Mouse (Mus musculus) c-Kit-positive CD71-positive TER-119-negative erythroid progenitor cells, embryonic 14.5 days (primary cell): ENCODE results near the gene Nfrkb.

Source experiments
- DNase-seq: peaks from one replicate; pipeline ENCODE4 v3.0.0-alpha.2; 2013; ENCODE audit warnings: low read depth

The Nfrkb gene

GRCm38 (mm10) chr9:31428971-31429370 lies 43.0 kb downstream of the Nfrkb start:
- no peak for DNase-seq

GRCm38 (mm10) chr9:31430011-31430410 lies 44.0 kb downstream of the Nfrkb start:
- DNase-seq: no peak

- no peak for DNase-seq
Measured at GRCm38 (mm10) chr9:31431751-31432150, 45.8 kb downstream of the Nfrkb start.

- DNase-seq: no peak
Measured at GRCm38 (mm10) chr9:31432336-31432975, 46.5 kb downstream of the Nfrkb start.

GRCm38 (mm10) chr9:31433431-31433830 lies 47.4 kb downstream of the Nfrkb start:
- no peak for DNase-seq

GRCm38 (mm10) chr9:31435415-31435814 lies 49.4 kb downstream of the Nfrkb start:
- no peak for DNase-seq

- no peak for DNase-seq
Measured at GRCm38 (mm10) chr9:31437861-31438260, 51.9 kb downstream of the Nfrkb start.

GRCm38 (mm10) chr9:31438834-31439233 lies 52.8 kb downstream of the Nfrkb start:
- DNase-seq: no peak

- DNase-seq: no peak
Measured at GRCm38 (mm10) chr9:31439341-31439740, 53.3 kb downstream of the Nfrkb start.

GRCm38 (mm10) chr9:31440366-31440765 lies 54.4 kb downstream of the Nfrkb start:
- DNase-seq: no peak

- DNase-seq: no peak
Measured at GRCm38 (mm10) chr9:31441487-31441886, 55.5 kb downstream of the Nfrkb start.

- no peak for DNase-seq
Measured at GRCm38 (mm10) chr9:31444236-31444635, 58.2 kb downstream of the Nfrkb start.

- no peak for DNase-seq
Measured at GRCm38 (mm10) chr9:31449145-31449772, 63.3 kb downstream of the Nfrkb start.

GRCm38 (mm10) chr9:31452166-31452565 lies 66.2 kb downstream of the Nfrkb start:
- DNase-seq: no peak

- no peak for DNase-seq
Measured at GRCm38 (mm10) chr9:31454356-31454755, 68.4 kb downstream of the Nfrkb start.

- DNase-seq: no peak
Measured at GRCm38 (mm10) chr9:31463190-31463589, 77.2 kb downstream of the Nfrkb start.

GRCm38 (mm10) chr9:31463692-31464474 lies 77.9 kb downstream of the Nfrkb start, which contains the start of gene Tmem45b:
Tmem45b (minus strand) TSS chr9:31464462.
- no peak for DNase-seq
